Mouse (Mus musculus) heart, adult 2 months (tissue): Measurements from ENCODE around the gene 4930568D16Rik.

ENCODE experiments used
- CTCF ChIP-seq: fragments of 200-600 bp; IDR thresholded peaks from 2 replicates; pipeline ENCODE4 v1.8.1; 2022; ENCODE audit warnings: antibody characterized with exemption, mild to moderate bottlenecking, moderate library complexity
- EP300 ChIP-seq: fragments of 200-500 bp; IDR thresholded peaks from 2 replicates; pipeline ENCODE4 v1.6.1; 2011; ENCODE audit warnings: low read depth, low read length, control low read depth; ENCODE audit not compliant: insufficient read depth
- POLR2A ChIP-seq: fragments of 200-500 bp; IDR thresholded peaks from 2 replicates; pipeline ENCODE4 v1.6.1; 2011; ENCODE audit warnings: mild to moderate bottlenecking, low read depth, low read length, control low read depth; ENCODE audit not compliant: insufficient read depth

DNA sequence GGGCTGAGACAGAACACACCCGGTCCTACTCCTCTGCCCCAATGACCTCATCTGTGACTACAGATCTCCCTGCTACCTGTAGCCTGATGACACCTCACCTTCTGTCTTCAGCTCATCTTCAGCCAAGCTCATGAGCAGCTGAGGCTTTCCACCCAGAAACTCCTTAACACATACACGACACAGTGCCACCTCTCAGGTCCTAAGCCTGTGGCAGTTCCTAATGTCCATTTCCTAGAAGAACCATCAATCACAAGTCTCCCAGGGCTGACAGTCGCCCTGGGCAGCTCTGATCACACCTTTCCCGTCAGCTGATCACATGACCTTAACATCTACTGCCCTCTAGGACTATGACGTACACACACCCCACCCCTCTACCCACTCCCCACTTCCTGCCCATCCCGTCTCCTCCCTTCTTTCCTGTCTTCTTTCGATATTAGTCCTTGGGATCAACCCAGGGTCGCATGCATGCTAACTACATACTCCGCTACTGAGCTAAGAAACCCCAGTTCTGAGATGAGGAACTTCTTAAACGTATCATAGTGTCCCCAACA lies 44.2 kb upstream of the 4930568D16Rik start:
- TF ChIP-seq EP300 = no peak
- no peak for TF ChIP-seq POLR2A
- no peak for TF ChIP-seq CTCF
